Mouse (Mus musculus): ENCODE results near the gene Pdss2. TPM values are rescaled to one million over a fixed set of nuclear protein-coding genes. Genes with fewer than 3 reads are reported as not detected.

The Pdss2 gene
- polyA plus RNA-seq, 1 experiment from 2014 or later: 13.4 TPM

DNA sequence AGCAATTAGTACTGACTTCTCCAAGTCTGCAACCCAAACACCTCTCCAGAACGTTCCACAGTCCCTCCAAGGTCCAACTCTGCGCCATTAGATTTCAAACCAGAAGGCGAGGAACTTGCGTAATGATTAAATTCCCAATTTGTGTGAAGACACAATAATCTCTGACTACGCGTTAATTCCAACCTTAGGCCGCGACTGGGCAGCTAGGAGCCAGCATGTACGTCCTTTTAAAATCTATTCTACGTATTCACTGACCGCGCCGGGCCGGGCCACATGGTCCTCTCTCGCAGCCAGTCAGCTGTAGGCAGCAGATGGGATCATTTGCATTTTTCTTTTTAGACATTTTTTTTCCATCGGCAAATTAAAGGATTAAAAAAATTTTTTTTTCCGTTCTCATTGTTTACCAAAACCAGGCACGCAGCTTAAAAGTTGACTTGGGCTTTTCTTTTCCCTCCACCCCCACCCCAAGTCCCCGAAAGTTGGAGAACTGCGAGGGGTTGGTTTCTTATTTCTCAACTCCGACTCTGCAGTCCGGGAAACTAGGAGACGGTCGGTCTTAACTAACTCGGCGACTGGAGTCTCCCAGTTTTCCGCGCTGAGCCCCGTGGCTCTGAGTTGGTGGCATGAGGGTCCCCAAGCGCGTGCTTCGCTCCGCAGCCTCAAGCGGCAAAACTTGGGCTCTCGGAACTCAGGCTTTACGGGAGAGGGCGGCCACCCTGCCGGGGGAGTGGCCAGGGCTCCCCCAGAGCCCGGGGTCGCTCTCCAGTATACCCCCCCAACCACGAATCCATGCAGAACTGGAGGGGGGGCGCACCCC is 256.8 kb downstream of the Pdss2 start:
- Histone ChIP-seq H3K4me1 (ENCODE audit: control insufficient read depth, insufficient read depth, low read length) (peaks cover 19% of the 10 kb centered on the region), H3K4me3 (ENCODE audit: low read depth, low read length) (peak overlapping the region; percentile 78), H3K9ac (ENCODE audit: low read length) (peak overlapping the region; percentile 92), H3K27me3 (ENCODE audit: control insufficient read depth, insufficient read depth, low read length) (no peaks in the 10 kb centered on the region), H3K4me2 (ENCODE audit: low read depth, severe bottlenecking) (peak overlapping the region; percentile 81), H3K27ac (replicated peaks; ENCODE audit: low read depth, low read length) (peak overlapping the region; percentile 92), H3K9me3 (ENCODE audit: control insufficient read depth, low read length) (no peaks in the 10 kb centered on the region), H3K36me3 (ENCODE audit: control insufficient read depth, insufficient read depth, low read length) (no peaks in the 10 kb centered on the region)
- under 1% methylated on average over 42 of the region's 42 CpGs for WGBS
- ATAC-seq (ENCODE audit: insufficient number of reproducible peaks, low FRiP score, low TSS enrichment, low read depth) (peak; percentile 61; the same call in 1 of the 2 replicates), DNase-seq (ENCODE audit: low spot score) (peak; percentile 80)

DNA sequence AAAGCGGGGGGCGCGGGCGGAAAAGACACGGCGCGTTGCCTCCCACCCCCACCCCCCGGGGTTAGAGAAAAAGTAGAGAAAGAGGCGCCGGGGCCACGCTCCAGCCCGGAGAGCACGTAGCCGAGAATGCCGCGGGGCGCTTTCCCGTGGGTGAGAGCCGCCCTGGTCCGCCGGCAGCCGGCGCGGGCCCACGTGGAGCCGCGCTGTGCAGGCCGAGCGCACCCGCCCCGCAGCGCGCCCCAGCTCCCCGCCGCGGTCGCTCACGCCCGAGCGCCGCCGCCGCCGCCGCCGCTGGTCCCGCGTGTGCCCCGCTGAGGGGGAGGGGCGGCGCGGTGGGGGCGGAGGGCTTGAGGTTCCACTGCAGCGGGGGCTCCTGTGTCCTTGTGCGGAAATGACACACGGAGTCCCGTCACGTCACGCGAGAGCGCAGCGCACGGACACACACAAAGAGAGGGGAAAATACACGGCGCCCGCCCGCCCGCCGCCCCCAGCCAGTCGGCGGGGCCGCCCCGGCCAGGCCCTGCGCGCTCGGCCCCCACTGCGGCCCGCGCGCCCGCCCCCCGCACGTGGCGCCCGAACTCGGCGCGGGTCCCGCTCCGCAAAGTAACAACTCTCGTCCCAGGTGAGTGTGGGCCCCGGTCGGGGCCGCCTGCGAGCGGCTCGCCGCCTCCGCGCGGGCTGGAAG is 257.6 kb downstream of the Pdss2 start, which contains the start of gene Bend3:
Bend3 (plus strand) TSS at position 81 of the 685 bp plus-strand sequence.
- Histone ChIP-seq H3K36me3 (ENCODE audit: control insufficient read depth, insufficient read depth, low read length) (no peaks in the 10 kb centered on the region), H3K4me1 (ENCODE audit: control insufficient read depth, insufficient read depth, low read length) (peaks cover 23% of the 10 kb centered on the region), H3K9me3 (ENCODE audit: control insufficient read depth, low read length) (no peaks in the 10 kb centered on the region), H3K27ac (replicated peaks; ENCODE audit: low read depth, low read length) (peak within 1 kb of the TSS; percentile 92), H3K4me3 (ENCODE audit: low read depth, low read length) (peak within 1 kb of the TSS; percentile 78), H3K9ac (ENCODE audit: low read length) (peak within 1 kb of the TSS; percentile 92), H3K4me2 (ENCODE audit: low read depth, severe bottlenecking) (peak within 1 kb of the TSS; percentile 81), H3K27me3 (ENCODE audit: control insufficient read depth, insufficient read depth, low read length) (no peaks in the 10 kb centered on the region)
- ATAC-seq (ENCODE audit: insufficient number of reproducible peaks, low FRiP score, low TSS enrichment, low read depth) (peak; percentile 55), DNase-seq (ENCODE audit: low spot score) (peak; percentile 79)
- WGBS: under 1% methylated on average over 62 of the region's 101 CpGs

- H3K27ac ChIP-seq (replicated peaks; ENCODE audit: low read depth, low read length): peak overlapping the region; percentile 92
- no peaks in the 10 kb centered on the region for H3K36me3 ChIP-seq (ENCODE audit: control insufficient read depth, insufficient read depth, low read length)
- H3K4me2 ChIP-seq (ENCODE audit: low read depth, severe bottlenecking): peak overlapping the region; percentile 81
- H3K9ac ChIP-seq (ENCODE audit: low read length): peak overlapping the region; percentile 92
- DNase-seq (ENCODE audit: low spot score): peak; percentile 86
- WGBS: under 1% methylated on average over 61 of the region's 103 CpGs
- peak overlapping the region; percentile 78 for H3K4me3 ChIP-seq (ENCODE audit: low read depth, low read length)
- no peaks in the 10 kb centered on the region for H3K27me3 ChIP-seq (ENCODE audit: control insufficient read depth, insufficient read depth, low read length)
- no peaks in the 10 kb centered on the region for H3K9me3 ChIP-seq (ENCODE audit: control insufficient read depth, low read length)
- ATAC-seq (ENCODE audit: insufficient number of reproducible peaks, low FRiP score, low TSS enrichment, low read depth): peak; percentile 72
- H3K4me1 ChIP-seq (ENCODE audit: control insufficient read depth, insufficient read depth, low read length): peaks cover 23% of the 10 kb centered on the region
These were observed 258.3 kb downstream of the Pdss2 start for GRCm38 (mm10) chr10:43479436-43480157.

- ATAC-seq (ENCODE audit: insufficient number of reproducible peaks, low FRiP score, low TSS enrichment, low read depth) (no peak), DNase-seq (ENCODE audit: low spot score) (peak; percentile 32)
- peaks cover 23% of the 10 kb centered on the region for H3K4me1 ChIP-seq (ENCODE audit: control insufficient read depth, insufficient read depth, low read length)
These were observed 259.1 kb downstream of the Pdss2 start for GRCm38 (mm10) chr10:43480227-43480849.

DNA sequence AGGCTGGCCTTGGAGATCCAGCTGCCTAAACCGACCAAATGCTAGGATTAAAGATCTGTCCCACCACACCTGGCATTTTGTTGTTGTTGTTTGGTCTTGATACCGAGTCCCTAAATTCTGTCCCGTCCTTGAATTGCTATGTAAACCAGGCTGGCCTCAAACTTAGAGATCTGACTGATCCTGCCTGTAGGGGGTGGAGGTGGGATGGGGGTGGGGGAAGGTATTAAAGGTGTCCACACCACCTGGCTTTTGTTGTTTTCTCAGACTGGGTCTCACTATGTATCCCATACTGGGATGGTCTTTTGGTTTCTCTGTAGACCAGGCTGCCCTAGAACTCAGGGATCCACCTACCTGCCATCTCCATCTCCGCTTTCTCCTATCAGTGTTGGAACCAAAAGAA is 259.9 kb downstream of the Pdss2 start:
- no peaks in the 10 kb centered on the region for H3K36me3 ChIP-seq (ENCODE audit: control insufficient read depth, insufficient read depth, low read length)
- DNase-seq (ENCODE audit: low spot score) (no peak), ATAC-seq (ENCODE audit: insufficient number of reproducible peaks, low FRiP score, low TSS enrichment, low read depth) (no peak)
- no peak overlapping the region for H3K4me3 ChIP-seq (ENCODE audit: low read depth, low read length)
- H3K27ac ChIP-seq (replicated peaks; ENCODE audit: low read depth, low read length): no peak overlapping the region
- no peaks in the 10 kb centered on the region for H3K9me3 ChIP-seq (ENCODE audit: control insufficient read depth, low read length)
- WGBS: 31% methylated on average over 4 of the region's 4 CpGs
- H3K9ac ChIP-seq (ENCODE audit: low read length): no peak overlapping the region
- H3K4me2 ChIP-seq (ENCODE audit: low read depth, severe bottlenecking): peak overlapping the region; percentile 81
- no peaks in the 10 kb centered on the region for H3K27me3 ChIP-seq (ENCODE audit: control insufficient read depth, insufficient read depth, low read length)
- peaks cover 23% of the 10 kb centered on the region for H3K4me1 ChIP-seq (ENCODE audit: control insufficient read depth, insufficient read depth, low read length)

More at GRCm38 (mm10) chr10:43480227-43480849, 259.1 kb downstream of the Pdss2 start:
- Histone ChIP-seq H3K36me3 (ENCODE audit: control insufficient read depth, insufficient read depth, low read length) (no peaks in the 10 kb centered on the region), H3K27ac (replicated peaks; ENCODE audit: low read depth, low read length) (peak overlapping the region; percentile 92), H3K4me2 (ENCODE audit: low read depth, severe bottlenecking) (peak overlapping the region; percentile 81), H3K27me3 (ENCODE audit: control insufficient read depth, insufficient read depth, low read length) (no peaks in the 10 kb centered on the region), H3K9me3 (ENCODE audit: control insufficient read depth, low read length) (no peaks in the 10 kb centered on the region), H3K4me3 (ENCODE audit: low read depth, low read length) (peak overlapping the region; percentile 78), H3K9ac (ENCODE audit: low read length) (peak overlapping the region; percentile 92)
- 6% methylated on average over 13 of the region's 13 CpGs for WGBS

DNA sequence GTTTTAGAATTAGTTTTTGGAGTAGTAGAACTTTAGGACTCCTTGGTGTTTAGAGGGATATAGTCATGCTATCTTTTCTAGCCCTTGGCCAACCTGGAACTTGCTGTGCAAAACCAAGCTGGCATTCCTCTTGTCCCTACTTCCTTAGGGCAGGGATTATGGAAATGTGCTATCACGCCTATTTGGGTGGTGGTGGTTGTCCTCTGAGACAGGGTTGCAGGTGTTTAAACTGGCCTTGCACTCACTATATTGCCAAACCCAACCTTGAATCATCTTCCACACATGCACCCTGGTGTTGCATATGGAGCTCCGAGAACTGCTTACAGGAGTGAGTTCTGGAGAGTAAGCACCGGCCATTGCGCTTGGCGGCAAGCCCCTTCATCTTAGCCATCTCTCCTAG is 260.7 kb downstream of the Pdss2 start:
- H3K9ac ChIP-seq (ENCODE audit: low read length): no peak overlapping the region
- H3K27ac ChIP-seq (replicated peaks; ENCODE audit: low read depth, low read length): no peak overlapping the region
- no peaks in the 10 kb centered on the region for H3K27me3 ChIP-seq (ENCODE audit: control insufficient read depth, insufficient read depth, low read length)

DNA sequence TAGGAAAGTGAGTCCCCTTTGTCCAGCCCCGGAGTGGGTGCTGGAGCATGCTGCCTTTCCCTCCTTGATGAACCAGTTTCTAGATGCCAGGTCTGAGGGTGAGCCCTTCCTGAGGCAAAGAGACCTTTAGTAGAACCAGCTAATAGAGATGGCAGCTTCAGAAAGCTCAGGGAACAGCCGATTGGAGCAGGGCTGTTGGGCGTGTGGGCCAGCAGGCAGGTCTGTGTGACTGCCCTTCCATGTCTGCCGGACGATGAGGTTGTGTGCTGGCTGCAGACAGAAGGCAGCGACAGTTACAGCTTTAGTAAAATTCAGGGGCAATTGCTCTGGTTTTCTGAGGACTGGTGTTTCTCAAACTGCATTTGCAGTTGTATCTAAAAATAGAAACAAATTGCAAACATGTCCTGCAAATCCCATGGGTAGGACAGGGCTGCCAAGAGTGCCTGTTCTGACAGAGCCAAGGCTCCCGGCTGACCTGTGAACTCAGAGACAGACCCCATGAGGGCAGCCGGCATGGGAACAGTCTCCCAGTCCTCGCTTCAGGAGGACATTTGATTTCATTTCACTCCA is 262.2 kb downstream of the Pdss2 start:
- H3K27ac ChIP-seq (replicated peaks; ENCODE audit: low read depth, low read length): peak overlapping the region; percentile 25; the same call in 1 of the 2 replicates
- ATAC-seq (ENCODE audit: insufficient number of reproducible peaks, low FRiP score, low TSS enrichment, low read depth) (no peak), DNase-seq (ENCODE audit: low spot score) (peak; percentile 38)
- H3K9me3 ChIP-seq (ENCODE audit: control insufficient read depth, low read length): no peaks in the 10 kb centered on the region
- no peaks in the 10 kb centered on the region for H3K27me3 ChIP-seq (ENCODE audit: control insufficient read depth, insufficient read depth, low read length)
- no peak overlapping the region for H3K4me2 ChIP-seq (ENCODE audit: low read depth, severe bottlenecking)
- H3K4me1 ChIP-seq (ENCODE audit: control insufficient read depth, insufficient read depth, low read length): peaks cover 25% of the 10 kb centered on the region
- H3K36me3 ChIP-seq (ENCODE audit: control insufficient read depth, insufficient read depth, low read length): no peaks in the 10 kb centered on the region
- WGBS: 32% methylated on average over 9 of the region's 9 CpGs
- no peak overlapping the region for H3K4me3 ChIP-seq (ENCODE audit: low read depth, low read length)
- 0 out of 2 replicates have a peak overlapping the region, but pooled peaks have one; percentile 23 for H3K9ac ChIP-seq (ENCODE audit: low read length)

More for the DNA sequence above, 260.7 kb downstream of the Pdss2 start:
- H3K9me3 ChIP-seq (ENCODE audit: control insufficient read depth, low read length): no peaks in the 10 kb centered on the region
- WGBS: 94% methylated on average over 5 of the region's 5 CpGs
- peaks cover 23% of the 10 kb centered on the region for H3K4me1 ChIP-seq (ENCODE audit: control insufficient read depth, insufficient read depth, low read length)
- ATAC-seq (ENCODE audit: insufficient number of reproducible peaks, low FRiP score, low TSS enrichment, low read depth) (no peak), DNase-seq (ENCODE audit: low spot score) (no peak)
- no peak overlapping the region for H3K4me3 ChIP-seq (ENCODE audit: low read depth, low read length)
- no peaks in the 10 kb centered on the region for H3K36me3 ChIP-seq (ENCODE audit: control insufficient read depth, insufficient read depth, low read length)
- no peak overlapping the region for H3K4me2 ChIP-seq (ENCODE audit: low read depth, severe bottlenecking)
